Mouse (Mus musculus): ENCODE results near the gene Pth2.

Gene Pth2

DNA sequence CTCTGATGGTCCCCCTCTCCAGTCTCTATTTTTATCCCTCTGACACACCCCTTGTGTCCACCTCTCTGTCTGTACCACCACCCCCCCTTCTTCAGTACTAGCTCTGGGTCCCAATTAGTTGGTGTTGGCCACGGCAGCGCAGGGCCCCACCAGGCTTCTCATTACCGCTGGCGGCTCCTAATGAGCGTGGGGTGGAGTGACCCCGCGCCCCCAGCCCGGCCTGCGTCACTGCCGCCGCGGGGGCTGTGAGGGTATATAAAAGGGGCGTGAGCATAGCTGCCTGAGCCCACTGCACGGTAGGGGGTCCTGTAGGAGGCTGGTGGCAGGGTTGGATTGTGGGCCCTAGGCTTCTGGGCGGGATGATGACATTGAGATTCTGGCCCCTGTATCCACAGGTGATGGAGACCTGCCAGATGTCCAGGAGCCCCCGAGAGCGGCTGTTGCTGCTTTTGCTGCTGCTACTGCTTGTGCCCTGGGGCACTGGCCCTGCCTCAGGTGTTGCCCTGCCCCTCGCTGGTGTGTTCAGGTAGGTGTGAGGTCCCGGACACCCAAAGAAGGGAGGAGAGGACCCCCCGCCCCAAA lies at the start of gene Pth2:
Gene Pth2, plus strand, starts transcription at position 100 of the 582 bp plus-strand sequence.
- peak; percentile 63 for DNase-seq

- peak; percentile 45 for DNase-seq
Measured at GRCm38 (mm10) chr7:45131850-45132249, 48.9 kb upstream of the Pth2 start.

DNA sequence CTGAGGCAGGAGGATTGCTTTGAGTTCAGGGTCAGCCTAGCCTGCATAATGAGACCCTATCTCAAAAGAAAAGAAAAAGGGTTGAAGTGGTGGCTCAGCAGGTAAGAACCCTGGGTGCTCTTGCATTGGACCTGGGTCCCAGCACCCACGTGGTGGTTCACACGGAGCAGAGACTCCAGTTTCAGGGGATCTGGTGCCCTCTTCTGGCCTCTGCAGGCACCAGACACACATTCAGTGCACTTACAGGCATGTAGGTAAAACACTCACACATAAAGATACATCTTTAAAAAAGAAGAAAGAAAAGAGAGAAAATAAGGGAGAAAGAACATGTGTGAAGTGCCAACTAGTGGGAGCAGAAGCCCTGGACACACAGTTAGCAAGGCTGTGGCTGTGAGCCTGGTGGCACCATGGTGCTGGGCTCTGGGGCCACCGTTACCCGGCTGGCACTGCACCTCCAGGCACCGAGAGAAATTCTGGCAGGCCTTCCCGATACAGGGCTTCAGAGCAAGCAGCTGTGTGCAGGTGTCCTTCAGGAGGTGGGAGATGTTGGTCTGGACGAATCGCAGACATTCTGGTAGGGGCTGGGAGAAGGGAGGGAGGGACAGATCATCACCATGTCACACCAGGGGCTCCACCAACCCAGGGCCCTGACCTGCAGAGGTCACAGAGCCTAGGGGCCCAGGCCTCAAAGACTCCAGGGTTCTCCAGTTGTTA lies 47.2 kb upstream of the Pth2 start:
- DNase-seq = no peak

DNA sequence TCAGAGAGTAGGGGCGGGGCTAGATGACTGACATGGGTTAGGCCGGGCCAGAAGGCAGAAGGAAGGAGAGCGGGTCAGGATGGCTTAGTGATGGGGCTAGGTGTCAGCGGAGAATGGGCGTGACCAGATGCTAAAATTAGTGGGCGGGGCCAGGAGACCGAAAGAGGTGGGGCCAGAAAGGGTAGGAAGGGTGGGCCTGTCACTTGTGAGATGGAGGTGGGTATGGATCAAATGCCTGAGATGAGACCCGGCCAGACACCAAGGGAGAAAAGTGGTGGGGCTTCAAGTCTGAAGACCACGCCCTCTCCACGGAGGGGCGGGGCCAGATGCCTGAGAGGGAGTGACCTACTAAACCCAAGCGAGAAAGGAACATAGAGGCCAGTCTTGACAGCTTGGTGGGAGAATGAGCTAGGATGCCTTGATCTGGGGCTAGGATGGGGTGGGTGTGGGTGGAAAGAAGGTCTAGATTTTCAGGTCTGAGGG lies 46.2 kb upstream of the Pth2 start:
- peak; percentile 54 for DNase-seq

- DNase-seq = no peak
Measured at GRCm38 (mm10) chr7:45135370-45135769, 45.4 kb upstream of the Pth2 start.

DNA sequence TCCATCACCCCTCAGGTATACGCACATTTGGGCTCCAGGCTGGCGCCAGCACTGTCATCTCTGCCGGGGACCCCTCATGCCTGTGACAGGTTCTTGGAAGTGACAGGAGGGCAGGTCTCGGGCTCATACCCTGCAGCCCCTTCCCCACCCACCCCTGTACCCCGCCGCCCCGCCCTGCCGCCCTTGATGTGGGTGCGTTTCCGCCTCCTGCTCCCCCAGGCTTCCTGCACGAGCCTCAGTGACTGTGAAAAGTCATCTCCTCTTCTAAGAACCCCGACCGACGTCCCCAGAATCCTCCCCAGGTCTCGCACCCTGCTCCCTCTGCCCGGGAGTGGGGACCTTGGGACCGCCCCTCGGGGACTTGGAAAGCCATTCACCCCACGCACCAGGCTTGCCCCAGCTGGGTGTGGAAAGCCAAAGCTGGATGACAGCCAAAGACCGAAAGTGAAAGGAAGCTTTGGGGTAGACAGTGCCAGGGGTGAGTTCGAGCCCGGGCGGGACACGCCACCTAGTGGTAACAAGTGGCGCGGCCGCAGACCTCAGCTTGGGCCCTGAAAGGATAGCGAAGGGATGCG lies 44.7 kb upstream of the Pth2 start, which contains the start of the genes Gm45713 and Flt3l:
Gene Gm45713, minus strand, starts transcription at position 239 of the 575 bp plus-strand sequence.
Gene Flt3l, minus strand, starts transcription at position 440 of the 575 bp plus-strand sequence.
- DNase-seq = peak; percentile 94

DNA sequence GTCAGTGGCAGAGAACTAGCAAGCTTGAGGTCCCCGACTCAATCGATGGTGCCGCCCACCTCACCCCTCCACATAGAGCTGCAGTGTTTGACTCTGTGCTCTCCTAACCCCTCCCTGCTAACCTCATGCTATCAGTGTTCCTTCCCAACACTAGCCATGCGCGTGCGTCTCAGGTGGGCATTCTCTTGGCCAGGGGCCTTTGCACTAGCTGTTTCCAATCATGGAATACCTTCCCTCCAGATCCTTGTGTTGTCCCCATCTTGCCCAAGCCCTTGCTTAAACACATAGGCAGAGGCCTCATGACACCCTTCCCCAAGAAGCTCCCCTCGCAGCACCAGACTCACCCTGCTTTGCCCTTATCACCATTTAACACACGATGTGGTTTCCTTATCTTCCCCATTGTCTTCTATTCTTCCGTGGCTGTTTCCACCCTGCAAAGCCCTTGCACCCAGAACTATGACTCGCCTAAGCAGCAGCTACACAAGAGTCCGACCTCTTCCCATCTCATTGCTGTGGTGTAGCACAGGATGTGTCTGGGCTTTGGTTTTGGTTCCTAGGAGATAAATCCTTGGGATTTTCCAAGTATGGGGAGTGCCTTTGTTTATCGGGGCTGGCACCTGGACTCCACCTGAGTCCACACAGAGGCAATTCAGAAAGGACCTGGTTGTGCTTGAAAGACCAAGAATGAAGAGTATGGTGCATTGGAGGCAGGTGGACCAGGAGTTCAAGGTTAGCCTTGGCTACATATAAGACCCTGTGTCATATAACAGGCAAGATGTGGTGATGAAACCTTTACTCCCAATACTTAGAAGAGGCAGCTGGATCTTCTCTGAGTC lies 43.4 kb upstream of the Pth2 start:
- DNase-seq = peak; percentile 39

DNA sequence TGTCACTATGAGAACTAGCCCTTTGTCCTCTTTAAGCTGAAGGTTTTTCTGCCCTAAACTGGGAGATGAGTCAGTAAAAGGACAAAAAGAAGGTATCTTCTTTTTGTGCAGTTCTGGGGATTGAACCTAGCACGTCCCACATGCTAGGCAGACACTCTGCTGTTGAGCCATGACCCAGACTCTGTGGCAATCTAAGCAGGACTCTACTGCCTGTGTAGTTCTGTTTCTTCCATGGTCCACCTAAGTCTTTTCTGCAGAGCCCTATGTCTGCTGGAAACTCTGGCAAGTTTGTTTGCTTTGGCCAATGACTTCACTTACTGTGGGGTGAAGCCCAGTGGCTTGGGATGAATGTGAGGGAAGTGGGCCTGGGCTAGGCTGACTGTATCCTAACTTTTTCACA lies 42.4 kb upstream of the Pth2 start:
- DNase-seq = no peak

DNA sequence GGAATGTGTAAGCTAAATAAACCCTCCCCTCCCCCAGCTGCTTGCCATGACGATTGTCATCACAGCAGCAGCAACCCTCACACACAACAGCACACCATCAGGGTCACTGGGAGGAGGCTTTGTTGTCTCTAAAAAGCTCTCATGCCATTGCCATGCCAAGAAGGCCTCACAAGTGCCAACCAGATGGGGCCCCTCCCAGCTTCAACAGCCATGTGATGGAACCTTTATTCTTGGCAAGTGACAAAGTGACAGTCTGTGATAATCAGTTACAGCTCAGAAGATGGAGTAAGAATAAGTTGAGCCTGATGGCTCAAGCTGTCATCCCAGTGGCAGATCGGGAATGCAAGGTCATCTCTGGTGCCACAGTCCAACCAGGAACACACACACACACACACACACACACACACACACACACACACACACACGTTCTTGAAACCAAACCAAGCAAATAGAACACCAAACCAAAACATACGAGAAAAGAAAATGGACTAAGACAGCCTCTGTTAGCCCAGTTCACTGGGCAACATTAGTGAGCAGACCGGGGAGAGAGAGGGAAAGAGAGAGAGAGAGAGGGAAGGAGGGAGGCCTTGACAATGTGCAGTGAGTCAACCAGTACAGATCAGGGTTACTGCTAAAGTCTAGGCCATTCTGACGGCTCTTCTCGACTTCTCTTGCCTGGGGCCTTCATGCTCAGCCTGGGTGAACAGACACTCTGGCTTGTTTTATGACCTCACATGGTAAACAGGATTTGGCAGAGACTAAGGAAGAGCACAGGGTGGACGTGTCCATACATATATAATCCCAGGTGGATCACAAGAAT lies 40.7 kb upstream of the Pth2 start:
- no peak for DNase-seq

GRCm38 (mm10) chr7:45141319-45141718 lies 39.5 kb upstream of the Pth2 start:
- DNase-seq = no peak

GRCm38 (mm10) chr7:45141914-45142313 lies 38.9 kb upstream of the Pth2 start:
- no peak for DNase-seq

- no peak for DNase-seq
Measured at GRCm38 (mm10) chr7:45144368-45145174, 36.2 kb upstream of the Pth2 start.

- DNase-seq = no peak
Measured at GRCm38 (mm10) chr7:45145460-45145859, 35.3 kb upstream of the Pth2 start.

DNA sequence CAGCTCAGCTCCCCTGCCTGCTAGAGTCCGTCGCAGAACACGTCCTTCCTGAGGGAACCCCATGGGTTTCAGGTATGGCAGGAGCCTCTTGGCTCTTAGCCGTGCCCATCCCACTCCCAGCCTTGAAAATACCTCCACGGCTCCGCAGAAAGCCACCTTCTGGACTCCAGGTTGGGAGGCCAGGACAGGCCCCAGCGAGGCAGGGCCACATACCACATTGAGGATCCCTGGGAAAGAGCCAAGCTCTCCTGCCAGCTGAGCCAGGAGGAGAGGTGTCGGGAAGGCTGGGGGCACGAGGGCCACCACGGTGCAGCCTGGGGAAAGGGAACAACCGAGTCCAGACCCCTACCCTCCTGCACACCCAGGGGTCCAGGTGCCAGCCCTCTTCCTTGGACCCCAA lies 33.5 kb upstream of the Pth2 start:
- no peak for DNase-seq

GRCm38 (mm10) chr7:45147899-45148298 lies 32.9 kb upstream of the Pth2 start:
- no peak for DNase-seq

- no peak for DNase-seq
Measured at GRCm38 (mm10) chr7:45148534-45149098, 32.2 kb upstream of the Pth2 start.

- DNase-seq = no peak
Measured at GRCm38 (mm10) chr7:45149545-45149944, 31.2 kb upstream of the Pth2 start.

DNA sequence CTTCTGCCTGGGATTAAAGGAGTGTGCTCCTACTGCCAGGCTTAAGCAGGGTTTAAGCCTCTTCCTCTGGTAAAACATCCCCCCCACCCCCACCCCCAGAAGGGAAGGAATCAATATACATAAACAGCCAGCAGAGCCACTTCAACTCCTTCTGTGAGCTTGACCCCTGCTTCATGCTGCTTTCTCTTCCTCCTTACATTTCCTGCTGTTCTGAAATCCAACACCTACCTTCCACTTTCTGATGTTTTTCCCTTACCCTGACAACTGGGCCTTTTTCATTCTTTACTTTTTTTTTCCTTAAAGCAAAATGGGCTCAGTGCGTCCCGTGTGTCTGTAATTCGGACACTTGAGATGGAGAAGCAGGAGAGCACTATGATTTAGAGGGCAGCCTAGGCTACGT lies 30.5 kb upstream of the Pth2 start:
- DNase-seq = no peak

- peak; percentile 48 for DNase-seq
Measured at GRCm38 (mm10) chr7:45151303-45151702, 29.5 kb upstream of the Pth2 start.

DNA sequence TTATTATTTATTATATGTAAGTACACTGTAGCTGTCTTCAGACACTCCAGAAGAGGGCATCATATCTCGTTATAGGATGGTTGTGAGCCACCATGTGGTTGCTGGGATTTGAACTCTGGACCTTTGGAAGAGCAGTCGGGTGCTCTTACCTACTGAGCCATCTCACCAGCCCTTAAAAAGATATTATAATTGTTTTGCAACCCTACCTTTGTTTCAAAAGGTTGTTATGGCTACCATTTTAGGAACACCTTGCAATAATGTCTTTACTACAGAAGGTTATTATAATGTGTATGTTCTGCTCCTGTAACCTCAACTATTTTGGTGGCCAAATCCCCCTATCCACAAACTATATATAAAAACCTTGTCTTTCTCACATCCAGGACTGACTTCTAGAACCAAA lies 27.7 kb upstream of the Pth2 start:
- DNase-seq = peak; percentile 39

- no peak for DNase-seq
Measured at GRCm38 (mm10) chr7:45153586-45153985, 27.2 kb upstream of the Pth2 start.
